Mouse (Mus musculus) ES-Bruce4 (cell line): ENCODE measurements around the gene Cxcr6. TPM values are rescaled to one million over a fixed set of nuclear protein-coding genes. Genes with fewer than 3 reads are reported as not detected.

Experiments
- H3K27ac ChIP-seq: 2 replicates; pipeline ENCODE4 v1.5.1; 2012; ENCODE audit warnings: low read length, inconsistent platforms; ENCODE audit not compliant: insufficient read depth
- H3K27me3 ChIP-seq: 2 replicates; pipeline ENCODE4 v1.6.1; 2012; ENCODE audit warnings: mild to moderate bottlenecking, low read length, inconsistent platforms; ENCODE audit not compliant: control insufficient read depth, poor library complexity, insufficient read depth, severe bottlenecking
- H3K36me3 ChIP-seq: 2 replicates; pipeline ENCODE4 v1.6.1; 2012; ENCODE audit warnings: inconsistent platforms, mild to moderate bottlenecking, low read length, moderate library complexity; ENCODE audit not compliant: control insufficient read depth, poor library complexity, insufficient read depth, severe bottlenecking
- H3K4me1 ChIP-seq: one replicate; pipeline ENCODE4 v1.8.1; 2011; ENCODE audit warnings: low read length; ENCODE audit not compliant: control insufficient read depth, insufficient read depth
- H3K4me3 ChIP-seq: 2 replicates; pipeline ENCODE4 v1.5.1; 2011; ENCODE audit warnings: low read depth, mild to moderate bottlenecking, low read length
- H3K9ac ChIP-seq: 2 replicates; pipeline ENCODE4 v1.6.1; 2012; ENCODE audit warnings: low read depth, mild to moderate bottlenecking, inconsistent platforms; ENCODE audit not compliant: poor library complexity, severe bottlenecking
- H3K9me3 ChIP-seq: replicated peaks from 2 replicates; pipeline ENCODE4 v1.6.1; 2012; ENCODE audit warnings: mild to moderate bottlenecking, low read length, inconsistent platforms; ENCODE audit not compliant: control insufficient read depth, poor library complexity, insufficient read depth, severe bottlenecking
- CTCF ChIP-seq: IDR thresholded peaks from one replicate; pipeline ENCODE4 v1.8.1; 2011; ENCODE audit warnings: low read depth, low read length
- EP300 ChIP-seq: IDR thresholded peaks from 2 replicates; pipeline ENCODE4 v1.6.1; 2011; ENCODE audit warnings: low read depth, low read length; ENCODE audit not compliant: insufficient read depth
- POLR2A ChIP-seq: IDR thresholded peaks from one replicate; pipeline ENCODE4 v1.8.1; 2011; ENCODE audit warnings: low read length; ENCODE audit not compliant: insufficient read depth
- polyA plus RNA-seq: library from polyadenylated mRNA; stranded (reverse); fragments of >200 nt; gene quantifications from 2 replicates; pipeline ENCODE4 v1.2.4, GENCODE M21; 2011; ENCODE audit warnings: low read depth; ENCODE audit not compliant: missing spikeins, insufficient read depth, insufficient read length

Gene Cxcr6
- polyA plus RNA-seq, 1 experiment, result not detected

DNA sequence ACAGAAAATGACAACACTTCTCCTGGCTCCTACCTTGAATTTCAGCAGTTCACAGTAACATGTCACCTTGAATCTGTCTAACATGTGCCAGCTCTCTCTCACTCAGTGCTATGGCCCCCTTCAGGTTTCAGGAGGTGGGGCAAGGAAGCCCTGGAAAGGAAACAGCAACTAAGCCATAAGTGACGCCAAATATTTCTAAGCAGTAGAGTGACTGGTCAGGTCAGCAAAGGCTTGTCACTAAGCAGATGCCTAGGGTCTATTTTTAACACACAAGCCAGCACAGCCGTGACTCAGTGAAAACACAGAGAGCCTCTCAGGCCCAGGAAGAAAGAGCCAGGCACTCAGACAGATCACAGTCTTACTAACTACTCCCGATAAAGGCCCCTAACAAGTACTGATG is 38.8 kb downstream of the Cxcr6 start:
- Histone ChIP-seq H3K27me3 (no peaks in the 10 kb centered on the region), H3K36me3 (no peaks in the 10 kb centered on the region), H3K27ac (no peak overlapping the region), H3K4me3 (no peak overlapping the region), H3K4me1 (no peaks in the 10 kb centered on the region), H3K9me3 (no peaks in the 10 kb centered on the region), H3K9ac (no peak overlapping the region)
- TF ChIP-seq CTCF, result no peak
- no peak for TF ChIP-seq POLR2A
- no peak for TF ChIP-seq EP300

DNA sequence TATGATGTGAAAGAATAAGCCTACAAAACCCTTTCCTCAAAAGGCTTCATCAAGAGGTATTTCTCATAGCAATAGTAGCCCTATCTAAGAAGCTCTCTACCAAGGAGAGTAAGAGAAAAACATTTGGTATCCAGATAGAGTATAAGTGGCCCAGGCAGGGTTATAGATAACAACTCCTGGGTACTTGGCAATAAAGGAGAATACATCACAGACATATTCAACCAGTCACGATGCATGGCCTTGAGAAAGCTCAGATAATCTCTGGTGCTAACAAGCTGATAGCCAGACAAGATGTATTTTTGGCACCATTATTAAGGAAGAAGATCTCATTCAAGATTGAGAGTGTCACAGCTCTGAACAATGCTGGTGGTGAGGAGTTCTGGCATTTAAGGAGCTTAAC is 40.2 kb downstream of the Cxcr6 start:
- no peak overlapping the region for H3K27ac ChIP-seq
- peaks cover 1% of the 10 kb centered on the region for H3K4me1 ChIP-seq
- no peak overlapping the region for H3K4me3 ChIP-seq
- no peak overlapping the region for H3K9ac ChIP-seq
- H3K9me3 ChIP-seq, result no peaks in the 10 kb centered on the region
- no peaks in the 10 kb centered on the region for H3K27me3 ChIP-seq
- TF ChIP-seq CTCF (no peak), POLR2A (no peak), EP300 (no peak)
- no peaks in the 10 kb centered on the region for H3K36me3 ChIP-seq

- Histone ChIP-seq H3K9me3 (no peaks in the 10 kb centered on the region), H3K9ac (0 out of 2 replicates have a peak overlapping the region, but pooled peaks have one; percentile 72), H3K36me3 (no peaks in the 10 kb centered on the region), H3K27me3 (no peaks in the 10 kb centered on the region), H3K4me3 (no peak overlapping the region), H3K4me1 (peaks cover 1% of the 10 kb centered on the region), H3K27ac (no peak overlapping the region)
- no peak for TF ChIP-seq CTCF
- TF ChIP-seq POLR2A, result no peak
- TF ChIP-seq EP300, result no peak
Observed at GRCm38 (mm10) chr9:123849976-123850695, 43.9 kb downstream of the Cxcr6 start.

DNA sequence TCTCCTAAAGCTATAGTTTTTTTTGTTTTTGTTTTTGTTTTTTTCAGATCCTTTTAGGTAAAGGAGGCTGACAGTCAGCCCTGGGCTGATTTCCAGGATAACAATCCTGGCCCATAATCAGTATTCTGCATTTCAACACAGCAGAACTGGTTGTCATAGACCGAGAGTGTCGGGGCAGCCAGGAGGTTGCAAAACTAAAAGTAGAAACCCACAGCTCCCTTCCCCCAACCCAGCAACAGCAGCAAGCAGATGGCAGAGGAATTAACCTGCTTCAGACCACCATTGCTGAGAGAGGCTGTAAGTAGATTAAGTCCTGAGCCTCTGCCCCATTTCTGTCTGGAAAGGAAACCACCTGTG is 44.4 kb downstream of the Cxcr6 start:
- H3K9ac ChIP-seq, result peak overlapping the region; percentile 72
- H3K4me1 ChIP-seq, result peaks cover 1% of the 10 kb centered on the region
- no peaks in the 10 kb centered on the region for H3K9me3 ChIP-seq
- H3K4me3 ChIP-seq, result peak overlapping the region; percentile 93; the same call in 1 of the 2 replicates
- H3K27me3 ChIP-seq, result no peaks in the 10 kb centered on the region
- TF ChIP-seq EP300 (no peak), POLR2A (no peak), CTCF (no peak)
- no peaks in the 10 kb centered on the region for H3K36me3 ChIP-seq
- no peak overlapping the region for H3K27ac ChIP-seq

GRCm38 (mm10) chr9:123851062-123851712 is 44.9 kb downstream of the Cxcr6 start:
- Histone ChIP-seq H3K27ac (no peak overlapping the region; the same call in 1 of the 2 replicates), H3K27me3 (no peaks in the 10 kb centered on the region), H3K36me3 (no peaks in the 10 kb centered on the region), H3K9me3 (no peaks in the 10 kb centered on the region), H3K4me3 (peak overlapping the region; percentile 93), H3K4me1 (peaks cover 1% of the 10 kb centered on the region), H3K9ac (peak overlapping the region; percentile 72)
- TF ChIP-seq EP300 (no peak), CTCF (no peak), POLR2A (no peak)
